Mouse (Mus musculus) liver, postnatal 0 days (tissue): Measurements from ENCODE around the gene Tmem235. TPM values are rescaled to one million over a fixed set of nuclear protein-coding genes. Genes with fewer than 3 reads are reported as not detected.

Experiments
- ATAC-seq: fragments of 200-750 bp; cut with Nextera tagmentation; 2 replicates; pipeline ENCODE4 v1.8.0; 2017; ENCODE audit warnings: mild to moderate bottlenecking, moderate library complexity
- DNase-seq: peaks from one replicate; pipeline ENCODE4 v3.0.0-alpha.2; 2016
- H3K27ac ChIP-seq: fragments of 300-500 bp; sonication (generic); 2 replicates; pipeline ENCODE4 v1.5.1; 2014; ENCODE audit warnings: antibody characterized with exemption, moderate library complexity, mild to moderate bottlenecking, low read depth
- H3K27me3 ChIP-seq: fragments of 300-500 bp; sonication (generic); 2 replicates; pipeline ENCODE4 v1.6.1; 2014; ENCODE audit warnings: low read length, control low read depth, mixed read lengths; ENCODE audit not compliant: insufficient read depth
- H3K36me3 ChIP-seq: fragments of 300-500 bp; sonication (generic); replicated peaks from 2 replicates; pipeline ENCODE4 v1.6.1; 2014; ENCODE audit warnings: mild to moderate bottlenecking, control low read depth, low read length, moderate library complexity, mixed read lengths; ENCODE audit not compliant: insufficient read depth
- H3K4me1 ChIP-seq: fragments of 300-500 bp; sonication (generic); 2 replicates; pipeline ENCODE4 v1.6.1; 2014; ENCODE audit warnings: antibody characterized with exemption, mild to moderate bottlenecking, control low read depth; ENCODE audit not compliant: insufficient read depth
- H3K4me2 ChIP-seq: fragments of 300-500 bp; sonication (generic); 2 replicates; pipeline ENCODE4 v1.6.1; 2014; ENCODE audit warnings: low read depth, mild to moderate bottlenecking, low read length, moderate library complexity, mixed read lengths
- H3K4me3 ChIP-seq: fragments of 300-500 bp; sonication (generic); 2 replicates; pipeline ENCODE4 v1.5.1; 2014; ENCODE audit warnings: low read depth, low read length
- H3K9ac ChIP-seq: fragments of 300-500 bp; sonication (generic); replicated peaks from 2 replicates; pipeline ENCODE4 v1.6.1; 2014; ENCODE audit warnings: mild to moderate bottlenecking, moderate library complexity
- H3K9me3 ChIP-seq: fragments of 300-500 bp; sonication (generic); 2 replicates; pipeline ENCODE4 v1.6.1; 2016; ENCODE audit warnings: mild to moderate bottlenecking, control low read depth, low read length, mixed read lengths
- CTCF ChIP-seq: sonication (generic); IDR thresholded peaks from 2 replicates; pipeline ENCODE4 v1.5.1; 2016; ENCODE audit warnings: antibody characterized with exemption, low read depth
- EP300 ChIP-seq: IDR thresholded peaks from 2 replicates; pipeline ENCODE4 v1.6.1; 2016; ENCODE audit warnings: antibody characterized with exemption, low read depth, mild to moderate bottlenecking
- WGBS: fragments of 180-500 bp; shearing (Covaris S2); extraction: QIAGEN DNeasy Blood & Tissue Kit; methylation state at CpG from one replicate; pipeline ENCODE4 v1.1.7; 2014; ENCODE audit not compliant: insufficient replicate concordance; 5-methylcytosine and 5-hydroxymethylcytosine counted together
- polyA plus RNA-seq: library from polyadenylated mRNA; unstranded; fragments of >200 nt; fragmentation: Nextera tagmentation; extraction: Ambion mirVana; gene quantifications from 2 replicates; pipeline ENCODE4 v1.2.1, GENCODE M21; 2015

Tmem235 gene
- polyA plus RNA-seq, 1 experiment from 2014 or later, result not detected

DNA sequence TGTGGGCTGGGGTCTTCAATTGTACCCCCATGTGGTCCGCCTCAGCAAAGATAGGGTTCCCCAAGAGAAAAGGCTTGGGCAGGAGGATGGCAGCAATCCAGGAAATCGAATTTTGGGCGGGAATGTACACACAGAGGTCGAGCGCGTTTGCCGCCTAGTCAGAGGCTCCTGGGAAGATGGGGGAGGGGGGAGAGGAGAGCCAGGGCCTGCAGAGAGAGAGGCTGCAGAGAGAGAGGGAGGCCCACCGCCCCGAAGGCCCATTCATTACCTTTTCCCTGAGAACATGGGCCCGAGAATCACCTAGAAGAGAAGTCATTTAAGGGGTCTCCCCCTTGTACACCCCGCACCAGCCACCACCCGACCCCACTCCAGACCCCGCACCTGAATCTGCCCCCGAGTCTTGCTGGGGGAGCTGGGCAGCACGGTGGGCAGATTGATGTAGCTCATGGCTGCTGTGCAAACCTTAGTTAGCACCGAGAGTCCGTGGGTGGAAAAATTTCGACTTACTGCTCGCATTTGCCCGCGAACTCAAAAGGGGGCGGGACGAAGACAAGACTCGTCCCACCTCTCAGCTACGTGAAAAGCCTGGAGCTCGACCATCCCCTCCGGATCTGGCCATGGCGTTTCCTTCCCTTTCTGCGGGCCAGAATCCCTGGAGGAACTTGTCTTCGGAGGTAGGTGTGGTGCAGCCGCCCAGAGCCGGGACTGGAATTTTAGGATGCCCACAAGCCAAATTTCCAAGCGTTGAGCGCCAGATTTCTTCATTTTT, 35.0 kb upstream of the Tmem235 start, which contains the start of the genes Afmid and Tk1:
Gene Afmid, plus strand, starts transcription at position 592 of the 769 bp plus-strand sequence.
Gene Tk1, minus strand, starts transcription at position 760 of the 769 bp plus-strand sequence.
- Histone ChIP-seq H3K4me1 (peaks cover 66% of the 10 kb centered on the region), H3K36me3 (peaks cover 33% of the 10 kb centered on the region), H3K4me3 (peak within 1 kb of the TSS; percentile 79), H3K9ac (peak within 1 kb of the TSS; percentile 91), H3K9me3 (no peaks in the 10 kb centered on the region), H3K4me2 (peak within 1 kb of the TSS; percentile 94), H3K27ac (peak within 1 kb of the TSS; percentile 98), H3K27me3 (no peaks in the 10 kb centered on the region)
- DNase-seq (peak; percentile 88), ATAC-seq (peak; percentile 51)
- under 1% methylated on average over 33 of the region's 34 CpGs for WGBS
- TF ChIP-seq CTCF, result no peak
- TF ChIP-seq EP300, result no peak; the same call in none of the 2 replicates

- TF ChIP-seq CTCF (no peak), EP300 (no peak; the same call in 1 of the 2 replicates)
- Histone ChIP-seq H3K36me3 (peaks cover 28% of the 10 kb centered on the region), H3K27me3 (no peaks in the 10 kb centered on the region), H3K4me1 (peaks cover 72% of the 10 kb centered on the region), H3K4me2 (peak overlapping the region; percentile 94), H3K4me3 (peak overlapping the region; percentile 79), H3K9ac (peak overlapping the region; percentile 91), H3K27ac (peak overlapping the region; percentile 98), H3K9me3 (no peaks in the 10 kb centered on the region)
- DNase-seq, result no peak
- WGBS, result 30% methylated on average over 5 of the region's 5 CpGs
- peak; percentile 6 for ATAC-seq
Observed at GRCm38 (mm10) chr11:117826164-117826563, 34.4 kb upstream of the Tmem235 start.

DNA sequence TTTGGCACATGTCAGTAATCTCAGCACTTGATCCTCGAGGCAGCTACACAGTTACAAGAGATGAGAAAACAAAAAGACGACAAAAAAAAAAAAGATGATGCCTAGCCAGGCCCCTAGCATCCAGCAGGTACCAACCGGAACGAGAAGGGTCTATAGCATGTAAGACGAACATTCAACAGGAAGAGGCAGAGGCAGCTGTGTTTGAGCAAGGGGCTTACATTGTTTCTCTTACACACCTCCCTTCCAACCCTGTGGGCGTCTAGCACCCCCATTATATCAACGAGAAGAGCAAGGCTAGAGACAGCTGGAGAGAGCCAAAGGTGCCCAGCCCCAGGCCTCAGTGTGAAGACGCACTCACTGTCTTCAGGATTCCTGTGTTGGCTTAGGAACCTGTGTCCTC, 33.6 kb upstream of the Tmem235 start:
- Histone ChIP-seq H3K4me2 (peak overlapping the region; percentile 94), H3K36me3 (peaks cover 20% of the 10 kb centered on the region), H3K27ac (peak overlapping the region; percentile 98), H3K9me3 (no peaks in the 10 kb centered on the region), H3K9ac (peak overlapping the region; percentile 91), H3K4me1 (peaks cover 79% of the 10 kb centered on the region), H3K4me3 (peak overlapping the region; percentile 79; the same call in 1 of the 2 replicates), H3K27me3 (no peaks in the 10 kb centered on the region)
- WGBS, result 61% methylated on average over 8 of the region's 8 CpGs
- TF ChIP-seq EP300 (no peak), CTCF (no peak)
- ATAC-seq, result no peak
- no peak for DNase-seq

GRCm38 (mm10) chr11:117827386-117827785, 33.2 kb upstream of the Tmem235 start:
- DNase-seq (no peak), ATAC-seq (no peak)
- Histone ChIP-seq H3K4me3 (peak overlapping the region; percentile 79), H3K9ac (peak overlapping the region; percentile 91), H3K36me3 (peaks cover 15% of the 10 kb centered on the region), H3K9me3 (no peaks in the 10 kb centered on the region), H3K4me2 (peak overlapping the region; percentile 94), H3K27me3 (no peaks in the 10 kb centered on the region), H3K27ac (peak overlapping the region; percentile 98), H3K4me1 (peaks cover 82% of the 10 kb centered on the region)
- WGBS, result 40% methylated on average over 3 of the region's 3 CpGs
- TF ChIP-seq CTCF, result no peak
- TF ChIP-seq EP300, result no peak

GRCm38 (mm10) chr11:117828149-117828887, 32.2 kb upstream of the Tmem235 start:
- Histone ChIP-seq H3K27me3 (no peaks in the 10 kb centered on the region), H3K4me2 (peak overlapping the region; percentile 94), H3K9me3 (no peaks in the 10 kb centered on the region), H3K9ac (peak overlapping the region; percentile 91), H3K4me3 (peak overlapping the region; percentile 79), H3K4me1 (peaks cover 87% of the 10 kb centered on the region), H3K27ac (peak overlapping the region; percentile 98), H3K36me3 (peaks cover 6% of the 10 kb centered on the region)
- 39% methylated on average over 18 of the region's 18 CpGs for WGBS
- ATAC-seq (no peak), DNase-seq (peak; percentile 82)
- TF ChIP-seq CTCF (no peak), EP300 (no peak; the same call in 1 of the 2 replicates)
